Mouse (Mus musculus) liver, embryonic 14.5 days (tissue): ENCODE data around the gene Adipor2.

Experiments used
- CTCF ChIP-seq: IDR thresholded peaks from 2 replicates; pipeline ENCODE4 v1.5.1; 2016; ENCODE audit warnings: antibody characterized with exemption, low read depth, control low read depth
- EP300 ChIP-seq: IDR thresholded peaks from 2 replicates; pipeline ENCODE4 v1.6.1; 2016; ENCODE audit warnings: antibody characterized with exemption, low read depth

DNA sequence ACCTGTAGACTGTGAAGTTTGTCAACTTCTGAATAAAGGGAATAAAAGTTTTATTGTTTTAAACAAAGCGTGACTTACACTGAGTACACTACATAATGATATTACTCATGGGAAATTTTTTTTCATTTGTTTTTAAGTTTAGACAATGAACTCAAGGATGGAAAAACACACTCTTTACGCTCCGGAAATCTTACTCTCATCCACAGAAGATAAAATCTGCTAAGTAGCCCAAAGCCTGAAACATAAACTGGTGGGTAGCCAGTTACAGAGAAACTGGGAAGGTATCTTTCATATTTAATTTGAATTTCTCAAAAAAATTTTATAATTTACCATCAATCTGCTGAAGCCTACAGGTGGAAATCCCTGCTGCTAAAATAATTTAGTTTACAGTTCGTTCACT is 31.1 kb downstream of the Adipor2 start:
- no peak for TF ChIP-seq CTCF
- no peak for TF ChIP-seq EP300
